Mouse (Mus musculus): ENCODE data around the gene Krtap2-4. TPM values are rescaled to one million over a fixed set of nuclear protein-coding genes. Genes with fewer than 3 reads are reported as not detected.
"Not testable (repeated sequence)": the region's sequence is repeated elsewhere in the genome, so short reads cannot be mapped to it uniquely, and the experiment has no call there.

Gene Krtap2-4
- not detected in 2 replicates for total RNA-seq (2021)
- long read RNA-seq: 0 reads

GRCm38 (mm10) chr11:99614796-99615363, at the start of gene Krtap2-4:
TSS of gene Krtap2-4 (minus strand) at chr11:99614846.
- no peak for DNase-seq

GRCm38 (mm10) chr11:99662802-99663201, 48.2 kb upstream of the Krtap2-4 start:
- DNase-seq: no peak

GRCm38 (mm10) chr11:99659256-99659655, 44.6 kb upstream of the Krtap2-4 start:
- no peak for DNase-seq

- not testable (repeated sequence) for DNase-seq
These were observed 43.9 kb upstream of the Krtap2-4 start, which contains the start of gene Gm11563 for GRCm38 (mm10) chr11:99658467-99659010. TSS of gene Gm11563 (minus strand) at chr11:99658960.

GRCm38 (mm10) chr11:99657051-99657450, 42.4 kb upstream of the Krtap2-4 start:
- DNase-seq: no peak

- DNase-seq: no peak
These were observed 35.5 kb upstream of the Krtap2-4 start, which contains the start of gene Gm11555 for GRCm38 (mm10) chr11:99650136-99650535. TSS of gene Gm11555 (minus strand) at chr11:99650236.

GRCm38 (mm10) chr11:99646444-99646843, 31.8 kb upstream of the Krtap2-4 start:
- no peak for DNase-seq

- DNase-seq: no peak
These were observed 29.7 kb upstream of the Krtap2-4 start for GRCm38 (mm10) chr11:99644351-99644750.

- DNase-seq: not testable (repeated sequence)
These were observed 29.0 kb upstream of the Krtap2-4 start, which contains the start of gene Krtap4-7 for GRCm38 (mm10) chr11:99643635-99644139. TSS of gene Krtap4-7 (minus strand) at chr11:99644089.

GRCm38 (mm10) chr11:99640926-99641325, 26.3 kb upstream of the Krtap2-4 start:
- no peak for DNase-seq

GRCm38 (mm10) chr11:99637086-99637485, 22.4 kb upstream of the Krtap2-4 start:
- no peak for DNase-seq

- DNase-seq: no peak
These were observed 20.0 kb upstream of the Krtap2-4 start, which contains the start of gene Krtap4-2 for GRCm38 (mm10) chr11:99634653-99635134. TSS of gene Krtap4-2 (minus strand) at chr11:99635084.

- DNase-seq: no peak
These were observed 18.6 kb upstream of the Krtap2-4 start for GRCm38 (mm10) chr11:99633293-99633692.

- DNase-seq: no peak
These were observed 16.2 kb upstream of the Krtap2-4 start for GRCm38 (mm10) chr11:99630890-99631289.

- DNase-seq: no peak
These were observed 13.5 kb upstream of the Krtap2-4 start, which contains the start of gene Krtap4-1 for GRCm38 (mm10) chr11:99628138-99628537. TSS of gene Krtap4-1 (minus strand) at chr11:99628238.

GRCm38 (mm10) chr11:99620335-99620734, 5.7 kb upstream of the Krtap2-4 start, which contains the start of gene Gm11562:
TSS of gene Gm11562 (minus strand) at chr11:99620435.
- no peak for DNase-seq

- not testable (repeated sequence) for DNase-seq
These were observed 4.6 kb downstream of the Krtap2-4 start, which contains the start of gene Gm11937 for GRCm38 (mm10) chr11:99610089-99610488. TSS of gene Gm11937 (minus strand) at chr11:99610189.

- DNase-seq: no peak
These were observed 5.5 kb downstream of the Krtap2-4 start for GRCm38 (mm10) chr11:99609126-99609525.

- not testable (repeated sequence) for DNase-seq
These were observed 11.4 kb downstream of the Krtap2-4 start, which contains the start of gene Gm11938 for GRCm38 (mm10) chr11:99603208-99603607. TSS of gene Gm11938 (minus strand) at chr11:99603308.

- DNase-seq: not testable (repeated sequence)
These were observed 16.9 kb downstream of the Krtap2-4 start, which contains the start of gene Krtap9-3 for GRCm38 (mm10) chr11:99597742-99598141. TSS of gene Krtap9-3 (minus strand) at chr11:99598105.

GRCm38 (mm10) chr11:99590981-99591380, 23.7 kb downstream of the Krtap2-4 start, which contains the start of gene Krtap1-3:
TSS of gene Krtap1-3 (minus strand) at chr11:99591339.
- no peak for DNase-seq

GRCm38 (mm10) chr11:99585096-99585495, 29.6 kb downstream of the Krtap2-4 start:
- no peak for DNase-seq

- no peak for DNase-seq
These were observed 31.4 kb downstream of the Krtap2-4 start, which contains the start of gene Krtap1-4 for GRCm38 (mm10) chr11:99583245-99583704. TSS of gene Krtap1-4 (minus strand) at chr11:99583654.
